Mouse (Mus musculus): Measurements from ENCODE around the gene Mrpl12. TPM values are rescaled to one million over a fixed set of nuclear protein-coding genes. Genes with fewer than 3 reads are reported as not detected.
"Not testable (repeated sequence)": the region's sequence is repeated elsewhere in the genome, so short reads cannot be mapped to it uniquely, and the experiment has no call there.

The Mrpl12 gene
- total RNA-seq, 1 experiment from 2014 or later, result 20.8 TPM

DNA sequence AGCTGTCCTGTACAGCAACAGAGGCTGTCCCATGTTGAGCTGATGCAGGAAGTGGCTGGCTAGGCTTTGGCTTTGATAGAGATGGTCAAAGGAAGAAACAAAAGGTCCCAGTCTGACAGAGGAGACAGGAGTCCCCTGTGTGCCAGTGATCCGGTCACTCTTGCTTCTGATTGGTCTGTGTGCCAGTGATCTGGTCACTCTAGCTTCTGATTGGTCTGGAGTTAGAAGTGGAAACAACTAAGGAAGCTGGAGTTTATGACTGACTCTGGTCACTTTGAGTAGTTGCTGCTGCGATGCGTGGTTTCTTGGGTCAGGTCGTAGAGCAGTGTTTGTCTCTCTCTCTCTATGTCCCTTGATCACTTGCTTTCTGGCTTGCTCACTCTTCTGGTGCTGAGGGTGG lies 17.3 kb downstream of the Mrpl12 start:
- no peak for ATAC-seq (ENCODE audit: extremely low read depth, insufficient number of reproducible peaks, low FRiP score, poor library complexity, severe bottlenecking)

DNA sequence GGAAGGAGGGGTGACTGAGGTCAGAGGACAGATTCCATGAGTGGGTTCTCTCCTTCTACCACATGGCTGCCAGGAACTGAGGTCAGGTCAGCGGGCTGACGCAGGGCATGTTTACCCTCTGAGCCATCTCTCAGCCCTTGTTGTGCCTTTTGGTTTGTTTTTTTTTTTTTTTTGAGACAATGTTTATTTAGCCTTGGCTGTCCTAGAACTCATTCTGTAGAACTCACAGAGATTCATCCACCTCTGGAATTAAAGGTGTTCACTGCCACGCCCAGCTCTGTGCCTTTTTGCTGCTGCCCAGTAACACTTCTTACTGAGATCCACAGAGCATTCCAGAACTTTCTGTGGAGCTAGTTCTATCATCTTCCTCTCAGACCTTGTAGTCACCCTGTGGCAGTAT lies 21.2 kb downstream of the Mrpl12 start:
- ATAC-seq (ENCODE audit: extremely low read depth, insufficient number of reproducible peaks, low FRiP score, poor library complexity, severe bottlenecking), result no peak

DNA sequence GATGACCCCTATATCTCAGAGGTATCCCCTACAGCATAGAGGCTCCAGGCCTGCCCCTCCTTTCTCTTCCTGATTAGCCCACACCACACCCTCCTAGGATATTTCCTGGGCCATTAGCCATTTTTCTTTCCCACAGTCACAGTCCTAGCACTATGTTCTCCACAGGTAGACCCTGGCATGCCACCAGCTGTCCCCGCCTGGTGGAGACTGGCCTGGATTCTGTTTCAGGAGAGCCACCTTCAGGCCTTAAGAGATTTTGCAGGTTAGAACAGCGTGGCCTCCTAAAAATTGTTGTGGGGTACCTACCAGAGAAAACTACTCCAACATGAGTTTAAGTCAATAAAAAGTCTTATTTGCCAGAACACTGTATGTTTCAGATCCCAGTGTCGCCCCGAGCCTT lies 22.5 kb downstream of the Mrpl12 start:
- ATAC-seq (ENCODE audit: extremely low read depth, insufficient number of reproducible peaks, low FRiP score, poor library complexity, severe bottlenecking), result no peak

DNA sequence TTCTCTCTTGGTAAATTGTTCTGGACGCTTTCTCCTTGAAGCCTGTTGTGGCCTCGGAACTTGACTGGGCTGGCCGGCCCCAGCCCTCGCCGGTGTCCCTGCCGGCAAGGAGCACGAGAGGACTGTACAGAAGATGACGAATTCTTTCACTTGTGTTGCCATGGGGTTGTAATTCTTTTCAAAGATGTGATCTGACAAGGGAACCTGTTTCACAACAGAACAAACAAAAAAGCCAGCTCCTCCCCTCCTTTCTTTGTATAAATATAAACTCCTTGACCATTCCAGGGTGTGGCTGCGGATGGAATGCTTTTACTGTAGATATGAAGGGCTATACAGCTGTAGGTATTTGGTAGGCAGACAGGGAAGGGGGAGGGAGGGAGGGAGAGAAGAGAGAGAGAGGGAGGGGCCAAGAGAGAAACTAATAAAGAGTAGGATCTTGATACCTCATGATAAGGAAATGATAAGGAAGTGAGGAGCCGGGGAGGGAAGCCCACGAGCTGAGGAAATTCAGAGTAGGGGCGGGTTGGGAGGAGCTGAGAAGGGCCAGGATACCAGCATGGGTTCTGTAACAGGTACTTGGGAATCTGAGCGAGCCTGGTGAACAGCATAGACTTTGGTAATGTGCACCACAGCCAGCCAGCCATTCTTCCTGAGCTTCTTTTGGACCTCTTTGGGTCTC lies 23.3 kb downstream of the Mrpl12 start:
- ATAC-seq (ENCODE audit: extremely low read depth, insufficient number of reproducible peaks, low FRiP score, poor library complexity, severe bottlenecking), result no peak

DNA sequence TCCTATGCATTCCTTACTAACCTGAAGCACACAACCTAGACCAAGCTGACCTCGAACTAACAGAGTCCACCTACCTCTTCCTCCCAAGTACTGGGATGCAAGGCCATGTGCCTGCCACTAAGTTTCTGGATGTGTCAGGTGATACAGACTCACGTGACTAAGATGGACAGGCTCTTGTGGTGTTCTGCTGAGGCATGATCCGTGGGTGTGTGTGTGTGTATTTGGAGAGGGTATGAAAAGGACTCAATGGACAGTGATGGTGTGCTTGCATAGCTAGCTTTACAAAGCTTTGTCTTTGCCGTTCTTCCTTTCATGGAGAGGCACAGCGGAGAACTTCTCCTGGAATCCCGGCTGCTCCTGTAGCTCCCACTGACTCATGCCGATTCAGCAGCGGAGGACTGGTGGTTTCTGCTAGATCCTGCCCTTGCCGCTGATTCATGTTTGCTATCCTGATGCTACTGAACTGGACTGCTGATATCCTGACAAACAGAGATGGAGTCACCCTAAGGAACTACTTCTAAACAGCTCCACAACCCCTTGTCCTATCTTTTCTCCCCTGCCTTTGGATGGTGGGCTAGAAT lies 24.0 kb downstream of the Mrpl12 start:
- no peak for ATAC-seq (ENCODE audit: extremely low read depth, insufficient number of reproducible peaks, low FRiP score, poor library complexity, severe bottlenecking)

DNA sequence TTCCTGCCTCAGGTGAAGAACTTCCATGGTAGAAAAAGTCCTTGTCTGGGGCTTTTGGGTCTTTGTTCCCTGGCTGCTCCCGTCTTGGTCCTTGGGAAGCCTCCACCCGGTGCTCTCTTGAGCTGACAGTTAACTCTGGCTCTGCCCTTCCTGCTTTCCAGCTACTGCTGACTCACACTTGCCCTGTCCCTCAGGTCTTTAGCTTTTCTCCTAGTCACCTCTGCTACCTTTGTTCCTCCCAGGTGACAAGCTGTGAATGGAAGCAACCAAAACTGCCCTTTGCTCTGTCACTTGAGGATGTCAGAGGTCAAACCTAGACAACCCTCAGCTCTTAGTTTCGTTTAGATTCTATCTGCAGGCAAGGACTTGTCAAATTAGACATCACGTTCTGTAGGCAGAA lies 25.5 kb downstream of the Mrpl12 start:
- ATAC-seq (ENCODE audit: extremely low read depth, insufficient number of reproducible peaks, low FRiP score, poor library complexity, severe bottlenecking), result no peak

DNA sequence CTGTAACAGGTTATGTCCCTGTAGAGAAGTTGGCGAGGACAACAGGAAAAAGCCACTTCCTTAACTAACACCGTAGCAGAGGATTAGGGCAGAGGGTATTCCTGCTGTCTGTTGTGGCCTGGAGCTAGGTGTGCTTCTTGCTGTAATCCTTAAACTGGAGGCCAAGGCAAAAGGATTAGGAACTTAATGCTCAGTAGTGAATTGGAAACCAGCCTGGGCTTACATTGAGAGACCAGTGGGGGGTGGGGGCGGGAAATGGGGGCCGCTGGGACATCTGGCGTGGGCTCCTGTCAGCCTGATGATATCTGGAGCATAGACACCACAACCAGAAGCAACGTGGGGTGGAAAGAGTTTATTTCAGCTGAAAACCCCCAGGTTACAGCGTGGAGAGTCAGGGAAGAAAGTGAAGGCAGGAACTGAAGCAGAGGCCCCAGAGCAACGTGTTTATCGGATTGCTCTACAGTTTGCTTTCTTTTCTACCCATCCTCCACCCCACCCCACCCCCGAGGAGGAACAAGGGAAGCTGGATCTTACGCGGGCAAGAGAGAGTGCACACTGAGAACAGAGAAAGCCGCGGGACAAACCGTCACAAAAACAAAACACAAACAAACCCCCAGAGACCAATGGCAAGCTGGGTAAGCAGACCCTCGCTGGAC lies 26.1 kb downstream of the Mrpl12 start:
- ATAC-seq (ENCODE audit: extremely low read depth, insufficient number of reproducible peaks, low FRiP score, poor library complexity, severe bottlenecking), result no peak

DNA sequence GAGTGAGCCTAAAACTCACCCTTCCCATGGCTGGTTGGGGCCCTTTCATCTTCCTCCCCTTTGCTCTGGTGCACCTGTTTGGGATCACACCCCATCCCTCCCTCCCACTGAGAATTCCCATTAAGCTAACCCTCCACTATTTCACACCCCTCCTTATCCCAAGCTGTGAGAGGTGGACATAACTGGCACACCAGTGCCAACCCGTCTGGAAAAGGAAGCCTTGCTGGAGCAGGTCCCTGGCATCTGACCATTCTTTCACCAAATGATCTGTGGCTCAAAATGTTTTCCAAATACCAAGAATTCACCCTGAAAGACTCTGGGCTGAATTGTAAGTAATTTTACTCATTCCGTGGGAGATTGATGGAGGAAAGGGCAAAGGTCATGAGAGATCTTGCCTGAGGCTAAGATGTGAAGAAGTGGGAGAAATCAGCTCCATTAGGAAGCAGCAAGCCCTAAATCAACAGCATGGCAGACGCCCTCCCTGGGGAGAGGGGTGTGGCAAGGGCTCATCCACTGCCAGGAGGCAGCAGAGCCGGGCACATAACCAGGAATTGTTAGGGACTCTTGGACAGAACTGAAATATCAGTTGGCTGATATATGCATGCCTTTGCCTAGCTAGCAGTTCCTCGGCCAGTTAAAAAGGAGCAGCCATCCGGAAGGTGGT lies 28.5 kb downstream of the Mrpl12 start:
- no peak for ATAC-seq (ENCODE audit: extremely low read depth, insufficient number of reproducible peaks, low FRiP score, poor library complexity, severe bottlenecking)

DNA sequence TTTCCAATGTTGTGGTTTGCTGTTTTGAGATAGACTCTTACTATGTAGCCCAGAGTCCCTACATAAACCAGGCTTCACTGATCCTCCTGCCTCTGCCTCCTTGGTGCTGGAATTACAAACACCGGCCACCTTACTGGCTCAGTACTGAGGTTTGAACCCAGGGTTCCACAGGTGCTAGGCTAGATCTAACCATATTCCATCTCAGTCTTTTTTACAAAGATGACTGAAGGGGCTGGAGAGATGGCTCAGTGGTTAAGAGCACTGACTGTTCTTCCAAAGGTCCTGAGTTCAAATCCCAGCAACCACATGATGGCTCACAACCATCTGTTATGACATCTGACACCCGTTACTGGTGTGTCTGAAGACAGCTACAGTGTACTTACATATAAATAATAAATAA lies 29.8 kb downstream of the Mrpl12 start:
- ATAC-seq (ENCODE audit: extremely low read depth, insufficient number of reproducible peaks, low FRiP score, poor library complexity, severe bottlenecking), result not testable (repeated sequence)

DNA sequence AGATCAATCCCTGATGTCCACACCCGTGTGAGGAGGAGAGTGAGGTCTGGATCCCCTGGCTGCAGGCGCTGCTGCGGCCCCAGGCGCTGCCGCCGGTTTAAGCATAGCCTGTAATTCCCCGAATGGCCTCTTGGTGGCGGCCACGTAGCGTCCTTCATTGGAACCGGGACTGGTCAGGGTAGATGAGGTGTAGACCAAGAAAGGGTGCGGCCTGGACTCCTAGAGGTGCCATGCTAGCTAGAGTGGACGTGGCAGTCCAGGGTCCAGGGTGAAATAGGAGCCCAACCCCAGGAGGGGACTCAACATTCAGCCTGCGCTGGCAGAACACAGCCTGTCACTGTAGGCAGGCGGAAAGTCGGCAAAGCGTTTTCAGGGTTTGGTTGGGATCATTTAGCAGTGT lies 31.2 kb downstream of the Mrpl12 start:
- peak; percentile 84 for ATAC-seq (ENCODE audit: extremely low read depth, insufficient number of reproducible peaks, low FRiP score, poor library complexity, severe bottlenecking)

DNA sequence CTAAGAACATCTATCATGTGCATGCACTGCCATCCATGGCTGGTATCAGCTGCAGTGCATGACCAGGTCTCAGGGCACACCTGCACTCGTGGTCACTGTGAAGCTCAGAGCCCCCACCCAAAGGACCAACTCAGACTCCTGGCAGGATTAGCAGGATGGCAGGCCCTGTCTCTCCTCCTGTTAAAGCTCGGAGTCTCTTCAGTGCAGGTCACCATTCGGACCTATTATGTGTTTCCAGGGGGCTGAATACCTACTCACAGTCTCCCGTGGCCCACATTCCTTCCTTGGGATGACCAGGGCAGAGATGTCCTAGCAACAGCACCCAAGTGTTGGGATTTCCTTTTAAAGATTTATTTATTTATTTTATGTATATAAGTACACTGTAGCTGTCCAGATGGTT lies 32.7 kb downstream of the Mrpl12 start:
- ATAC-seq (ENCODE audit: extremely low read depth, insufficient number of reproducible peaks, low FRiP score, poor library complexity, severe bottlenecking), result no peak

DNA sequence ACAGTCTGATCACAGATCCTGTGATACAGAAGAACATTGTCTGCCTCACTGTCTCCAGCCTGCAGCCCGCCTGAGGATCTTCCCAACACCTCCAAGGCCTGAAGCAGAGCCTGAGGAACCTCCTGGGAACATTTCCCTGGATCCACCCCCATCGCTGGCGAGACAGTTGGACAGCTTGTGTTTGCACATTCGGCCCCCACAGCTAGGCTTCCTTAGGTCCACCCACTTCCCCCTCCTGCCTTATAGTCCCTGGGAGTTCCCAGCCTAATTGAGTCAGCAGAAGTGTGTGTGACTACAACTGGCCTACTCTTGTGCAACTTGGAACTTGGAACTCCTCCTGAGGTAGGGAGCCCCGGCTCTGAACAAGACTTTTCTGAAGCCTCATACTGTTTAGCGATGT lies 33.6 kb downstream of the Mrpl12 start:
- no peak; the same call in 1 of the 2 replicates for ATAC-seq (ENCODE audit: extremely low read depth, insufficient number of reproducible peaks, low FRiP score, poor library complexity, severe bottlenecking)

DNA sequence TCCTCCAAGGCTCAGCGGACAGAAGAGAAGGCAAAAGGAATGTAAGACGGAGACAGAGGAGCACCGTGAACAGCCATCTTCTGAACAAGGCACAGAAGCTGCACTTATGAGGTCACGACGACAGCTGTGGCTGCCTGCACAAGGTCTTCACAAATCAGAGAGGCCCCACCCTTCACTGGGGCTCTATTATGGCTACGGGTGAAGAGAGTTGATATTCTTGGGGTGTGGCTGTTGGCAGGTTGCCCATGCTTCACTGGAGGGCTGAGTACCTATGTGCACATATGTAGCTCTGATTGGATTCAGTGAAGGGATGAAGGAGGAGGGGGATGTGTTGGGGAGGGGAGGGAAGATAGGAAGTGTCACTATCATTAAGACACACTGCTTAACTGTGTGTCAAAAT lies 34.1 kb downstream of the Mrpl12 start:
- ATAC-seq (ENCODE audit: extremely low read depth, insufficient number of reproducible peaks, low FRiP score, poor library complexity, severe bottlenecking), result no peak

DNA sequence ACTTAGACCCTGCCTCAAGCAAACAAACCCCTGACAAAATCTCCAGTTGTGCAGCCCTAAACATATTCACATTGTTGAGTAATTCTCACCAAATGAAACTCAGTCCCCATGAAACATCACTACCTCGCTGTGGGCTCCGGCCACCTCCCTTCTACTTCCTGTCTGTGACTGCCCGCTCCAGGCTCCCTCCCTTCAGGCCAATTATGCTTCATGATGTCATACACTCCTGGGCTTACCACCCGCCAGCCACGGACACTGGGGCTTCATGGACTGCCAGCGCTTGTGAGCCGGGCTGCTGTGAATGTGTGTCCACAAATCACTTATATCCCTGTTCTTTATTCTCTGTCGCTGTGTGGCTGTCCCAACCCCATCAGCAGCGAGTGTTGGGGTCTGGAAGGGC lies 35.3 kb downstream of the Mrpl12 start:
- no peak for ATAC-seq (ENCODE audit: extremely low read depth, insufficient number of reproducible peaks, low FRiP score, poor library complexity, severe bottlenecking)

DNA sequence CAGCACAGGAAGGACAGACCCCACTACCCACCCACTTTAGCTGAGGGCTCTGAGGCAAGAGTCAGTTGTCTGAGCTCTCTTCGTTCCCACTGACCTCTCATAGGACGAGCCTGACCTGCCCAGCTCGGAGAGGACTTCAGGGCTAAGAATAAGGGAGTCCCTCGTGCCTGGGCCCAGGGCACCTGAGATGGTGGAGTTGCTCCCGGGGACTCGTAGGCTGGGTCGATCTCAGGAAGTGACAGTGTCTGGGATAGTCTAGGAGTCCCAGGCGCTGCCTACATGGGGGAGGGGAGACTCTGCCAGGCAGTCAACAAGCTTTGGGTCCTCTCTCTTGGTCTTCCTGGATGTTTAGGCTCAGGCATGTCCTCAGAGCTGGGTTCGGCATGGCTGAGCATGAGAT lies 36.1 kb downstream of the Mrpl12 start:
- no peak for ATAC-seq (ENCODE audit: extremely low read depth, insufficient number of reproducible peaks, low FRiP score, poor library complexity, severe bottlenecking)

DNA sequence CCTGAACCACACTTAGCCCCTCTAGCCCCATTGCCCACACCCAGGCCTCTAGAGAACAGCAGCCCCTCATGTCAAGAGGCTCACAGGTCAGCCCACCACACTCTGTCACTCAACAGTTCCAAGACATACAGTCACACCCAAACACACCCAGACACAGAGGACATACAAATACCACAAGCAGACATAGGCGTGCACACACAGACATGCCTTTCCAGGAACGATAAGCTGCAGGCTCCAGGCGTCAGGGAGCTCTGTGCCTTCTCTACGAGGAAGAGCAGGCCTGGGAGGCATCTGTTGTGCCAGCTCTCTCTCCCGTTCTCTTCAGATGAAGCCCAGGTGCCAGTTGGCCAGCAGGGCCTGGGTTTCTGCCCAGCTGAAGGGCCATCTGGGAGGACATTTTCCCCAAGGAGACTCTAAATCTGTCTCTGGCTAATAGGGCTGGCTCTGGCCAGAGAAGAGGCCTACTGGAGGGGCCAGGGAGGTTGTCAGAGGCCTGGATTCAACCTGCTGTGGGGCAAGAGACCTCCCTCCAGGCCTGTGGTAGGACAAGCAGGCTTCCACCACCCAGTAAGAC lies 36.6 kb downstream of the Mrpl12 start:
- no peak for ATAC-seq (ENCODE audit: extremely low read depth, insufficient number of reproducible peaks, low FRiP score, poor library complexity, severe bottlenecking)

DNA sequence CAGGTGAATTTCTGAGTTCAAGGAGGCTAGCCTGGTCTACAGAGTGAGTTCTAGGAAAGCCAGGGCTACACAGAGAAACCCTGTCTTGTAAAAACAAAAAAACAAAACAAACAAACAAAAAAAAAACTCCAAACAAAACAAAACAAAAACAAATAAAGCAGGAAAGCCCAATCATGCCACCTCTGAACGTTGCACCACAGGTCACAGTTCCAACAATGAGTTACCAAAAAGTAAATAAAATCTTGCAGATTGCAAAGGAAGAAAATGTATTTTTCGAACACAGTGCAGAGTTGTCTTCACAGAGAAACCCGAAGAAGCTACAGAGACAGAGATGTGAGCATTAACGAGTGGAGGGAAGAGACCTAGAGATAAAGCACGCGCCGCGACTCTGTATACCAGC lies 38.2 kb downstream of the Mrpl12 start:
- ATAC-seq (ENCODE audit: extremely low read depth, insufficient number of reproducible peaks, low FRiP score, poor library complexity, severe bottlenecking), result no peak

DNA sequence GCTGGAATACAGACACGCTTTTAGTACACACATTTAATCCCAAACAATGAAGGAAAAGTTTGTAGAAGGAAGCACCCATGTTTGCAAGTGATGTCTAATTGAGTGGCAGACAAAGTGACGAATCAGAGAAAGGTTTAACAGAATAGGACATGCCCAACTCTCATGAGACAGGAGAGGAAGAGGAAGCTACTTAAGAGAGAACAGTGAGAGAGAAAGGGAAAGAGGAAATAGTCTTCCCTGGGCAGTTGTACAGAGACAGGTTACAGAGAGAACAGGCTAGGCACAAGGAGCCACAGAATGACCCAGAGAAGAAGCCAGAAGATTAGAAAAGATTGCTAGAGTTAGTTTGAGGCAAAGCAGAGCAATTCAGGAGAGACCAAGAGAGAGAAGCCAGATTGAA lies 41.5 kb downstream of the Mrpl12 start:
- ATAC-seq (ENCODE audit: extremely low read depth, insufficient number of reproducible peaks, low FRiP score, poor library complexity, severe bottlenecking), result peak; percentile 65; the same call in 1 of the 2 replicates

DNA sequence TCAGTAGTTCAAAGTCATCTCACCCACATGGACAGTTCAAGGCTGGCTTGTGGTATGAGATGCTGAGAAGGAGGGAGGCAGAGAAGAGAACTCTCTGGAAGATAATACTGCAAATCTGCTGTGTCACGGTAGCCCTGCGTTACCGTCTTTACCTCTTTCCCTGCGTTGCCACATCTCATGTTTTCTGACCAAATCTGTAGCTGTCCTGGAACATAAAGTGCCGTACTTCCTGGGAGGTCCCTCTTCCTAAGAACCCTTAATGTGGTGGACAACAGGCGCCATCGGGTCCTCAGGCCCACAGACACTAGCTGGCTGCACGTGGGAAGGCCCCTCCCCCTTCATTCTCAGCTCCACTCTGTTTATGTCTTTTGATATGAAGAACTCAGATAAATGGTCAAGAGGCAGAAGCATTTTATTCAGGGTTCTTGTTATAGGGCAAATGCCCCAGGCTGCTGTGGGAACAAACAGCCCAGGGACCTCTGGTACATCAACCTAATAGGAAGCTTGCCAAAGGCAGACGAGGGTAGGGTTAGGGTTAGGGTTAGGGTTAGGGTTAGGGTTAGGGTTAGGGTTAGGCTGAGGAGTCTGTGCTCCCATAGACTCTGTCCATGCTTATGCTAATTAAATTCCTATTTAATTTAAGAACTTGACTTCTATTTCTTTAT lies 43.4 kb downstream of the Mrpl12 start:
- no peak for ATAC-seq (ENCODE audit: extremely low read depth, insufficient number of reproducible peaks, low FRiP score, poor library complexity, severe bottlenecking)

Measured in neutrophil, adult 5-6 weeks (primary cell).